Mouse (Mus musculus) heart, embryonic 11.5 days (tissue): ENCODE measurements at regions not wholly inside any gene's neighbourhood (a gene's known extent, or its start where the extent isn't known, plus 50 kb on each side); places are given as distances from the start of the nearest gene placed in this dataset.

Experiments
- ATAC-seq: fragments of 200-750 bp; cut with Nextera tagmentation; replicated peaks from 2 replicates; pipeline ENCODE4 v1.8.0; 2017; ENCODE audit warnings: moderate library complexity; ENCODE audit not compliant: insufficient number of reproducible peaks, low FRiP score, low TSS enrichment
- H3K27ac ChIP-seq: fragments of 300-500 bp; sonication (generic); 2 replicates; pipeline ENCODE4 v1.5.1; 2014; ENCODE audit warnings: mild to moderate bottlenecking, low read depth, low read length
- H3K27me3 ChIP-seq: fragments of 300-500 bp; sonication (generic); 2 replicates; pipeline ENCODE4 v1.6.1; 2014; ENCODE audit warnings: mild to moderate bottlenecking, low read length, mixed read lengths; ENCODE audit not compliant: control insufficient read depth, insufficient read depth
- H3K36me3 ChIP-seq: fragments of 300-500 bp; sonication (generic); 2 replicates; pipeline ENCODE4 v1.6.1; 2014; ENCODE audit warnings: mild to moderate bottlenecking, low read length, moderate library complexity, mixed read lengths; ENCODE audit not compliant: control insufficient read depth, insufficient read depth
- H3K4me1 ChIP-seq: fragments of 300-500 bp; sonication (generic); 2 replicates; pipeline ENCODE4 v1.6.1; 2014; ENCODE audit warnings: low read length; ENCODE audit not compliant: control insufficient read depth, insufficient read depth
- H3K4me2 ChIP-seq: fragments of 300-500 bp; sonication (generic); 2 replicates; pipeline ENCODE4 v1.6.1; 2014; ENCODE audit warnings: mild to moderate bottlenecking, moderate library complexity
- H3K4me3 ChIP-seq: fragments of 300-500 bp; sonication (generic); 2 replicates; pipeline ENCODE4 v1.5.1; 2014; ENCODE audit warnings: low read depth, low read length
- H3K9ac ChIP-seq: fragments of 300-500 bp; sonication (generic); 2 replicates; pipeline ENCODE4 v1.6.1; 2014; ENCODE audit warnings: mild to moderate bottlenecking, low read depth, low read length, moderate library complexity
- H3K9me3 ChIP-seq: fragments of 300-500 bp; sonication (generic); replicated peaks from 2 replicates; pipeline ENCODE4 v1.6.1; 2016; ENCODE audit warnings: low read length; ENCODE audit not compliant: control insufficient read depth
- WGBS: fragments of 180-500 bp; shearing (Covaris S2); extraction: QIAGEN DNeasy Blood & Tissue Kit; methylation state at CpG from one replicate; pipeline ENCODE4 v1.1.7; 2014; ENCODE audit not compliant: insufficient replicate concordance; 5-methylcytosine and 5-hydroxymethylcytosine counted together

DNA sequence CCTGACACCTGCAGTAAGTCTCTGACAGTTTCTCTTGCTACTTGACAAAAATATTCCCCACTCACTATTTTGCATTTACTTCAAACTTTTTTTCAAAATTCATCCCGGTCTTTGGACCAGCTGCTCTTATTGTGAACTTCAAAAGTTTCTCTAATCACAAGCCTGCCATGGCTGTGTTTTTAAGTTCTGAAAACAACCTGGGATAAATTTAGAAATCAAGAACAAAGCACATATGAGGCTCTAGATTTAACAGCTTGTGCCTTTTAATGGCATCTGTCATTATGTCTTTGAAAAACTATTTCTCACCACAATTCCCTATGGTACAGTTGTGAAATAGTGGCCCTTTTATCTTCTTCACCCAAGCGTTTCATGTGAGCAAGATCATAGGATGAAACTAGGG lies 232.4 kb upstream of the Kcnd2 start:
- Histone ChIP-seq H3K4me3 (no peak overlapping the region), H3K36me3 (no peaks in the 10 kb centered on the region), H3K9me3 (no peaks in the 10 kb centered on the region), H3K9ac (no peak overlapping the region), H3K27me3 (no peaks in the 10 kb centered on the region), H3K4me2 (no peak overlapping the region), H3K4me1 (no peaks in the 10 kb centered on the region), H3K27ac (no peak overlapping the region)
- ATAC-seq, result no peak
- WGBS, result 77% methylated on average over 2 of the region's 2 CpGs

DNA sequence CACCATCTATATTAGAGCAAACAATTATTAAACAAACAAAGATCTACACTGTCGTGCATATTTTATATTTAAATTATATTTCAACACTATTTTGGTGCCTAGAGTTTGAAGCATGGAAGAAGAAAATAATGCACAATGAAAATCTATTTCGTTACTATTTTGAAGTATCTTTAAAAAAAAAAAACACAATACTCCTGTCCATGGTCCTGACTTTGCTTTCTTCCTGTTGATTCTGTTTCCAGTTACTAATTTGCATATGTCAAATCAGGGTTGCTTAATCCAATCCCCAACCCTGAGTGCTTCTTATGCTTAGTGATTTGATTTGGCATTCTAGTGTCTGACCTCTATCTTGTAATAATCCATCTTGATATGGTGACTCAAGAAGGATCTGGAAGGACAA lies 210.2 kb upstream of the Kcnd2 start:
- Histone ChIP-seq H3K27me3 (no peaks in the 10 kb centered on the region), H3K9ac (no peak overlapping the region), H3K36me3 (no peaks in the 10 kb centered on the region), H3K4me3 (no peak overlapping the region), H3K9me3 (no peaks in the 10 kb centered on the region), H3K4me2 (no peak overlapping the region), H3K4me1 (no peaks in the 10 kb centered on the region), H3K27ac (no peak overlapping the region)
- 60% methylated on average over 2 of the region's 2 CpGs for whole genome bisulfite sequencing
- ATAC-seq, result no peak

DNA sequence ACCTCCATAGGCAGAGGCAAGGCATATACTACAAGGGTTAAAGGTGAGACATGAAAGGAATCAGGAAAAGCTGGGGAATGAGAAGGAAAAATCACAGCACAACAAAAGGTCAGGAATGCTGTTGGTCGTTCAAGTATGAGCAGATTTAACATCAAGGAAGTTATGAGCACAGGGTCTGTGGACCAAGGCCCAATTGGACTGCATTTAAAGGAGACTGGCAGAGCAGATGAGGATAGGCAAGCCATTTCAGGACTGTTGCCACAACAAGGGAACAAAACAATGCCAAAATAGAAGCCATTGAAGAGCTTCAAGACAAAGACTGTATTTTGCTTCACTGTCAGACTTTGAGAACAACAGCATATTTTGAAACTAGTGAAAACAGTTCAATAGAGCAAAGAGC lies 167.4 kb upstream of the Kcnd2 start:
- ATAC-seq, result no peak
- no peak overlapping the region for H3K9ac ChIP-seq
- H3K36me3 ChIP-seq, result no peaks in the 10 kb centered on the region
- 55% methylated on average over 1 of the region's 1 CpGs for WGBS
- no peak overlapping the region for H3K4me2 ChIP-seq
- H3K4me1 ChIP-seq, result no peaks in the 10 kb centered on the region
- no peaks in the 10 kb centered on the region for H3K9me3 ChIP-seq
- H3K4me3 ChIP-seq, result no peak overlapping the region
- H3K27me3 ChIP-seq, result no peaks in the 10 kb centered on the region
- H3K27ac ChIP-seq, result no peak overlapping the region

DNA sequence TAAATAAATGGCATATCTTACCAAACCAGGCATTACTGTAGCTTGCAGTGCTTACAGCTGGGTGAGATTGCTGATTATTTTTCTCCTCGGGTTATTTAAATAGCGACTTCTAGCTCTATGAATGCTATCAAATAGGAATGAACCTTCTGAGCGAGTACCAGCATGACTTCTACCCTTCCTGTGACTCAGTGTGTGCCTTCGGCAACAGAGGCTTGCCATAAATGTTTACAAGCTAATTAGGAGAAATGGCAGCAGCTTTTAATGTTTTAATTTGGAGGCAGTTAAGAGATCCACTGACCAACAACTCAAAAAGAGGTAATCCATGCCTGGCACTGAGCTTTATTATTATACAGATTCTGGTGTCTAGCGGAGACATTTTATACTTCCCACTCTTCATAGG lies 122.3 kb upstream of the Kcnd2 start:
- WGBS, result 64% methylated on average over 5 of the region's 5 CpGs
- no peaks in the 10 kb centered on the region for H3K9me3 ChIP-seq
- H3K4me2 ChIP-seq, result no peak overlapping the region
- no peak overlapping the region for H3K27ac ChIP-seq
- no peaks in the 10 kb centered on the region for H3K36me3 ChIP-seq
- no peak overlapping the region for H3K9ac ChIP-seq
- H3K27me3 ChIP-seq, result no peaks in the 10 kb centered on the region
- no peaks in the 10 kb centered on the region for H3K4me1 ChIP-seq
- no peak overlapping the region for H3K4me3 ChIP-seq
- no peak for ATAC-seq

GRCm38 (mm10) chr6:21111238-21111992 lies 103.9 kb upstream of the Kcnd2 start:
- no peaks in the 10 kb centered on the region for H3K9me3 ChIP-seq
- no peaks in the 10 kb centered on the region for H3K4me1 ChIP-seq
- no peaks in the 10 kb centered on the region for H3K36me3 ChIP-seq
- H3K27ac ChIP-seq, result peak overlapping the region; percentile 29; the same call in 1 of the 2 replicates
- H3K4me3 ChIP-seq, result no peak overlapping the region
- H3K27me3 ChIP-seq, result no peaks in the 10 kb centered on the region
- H3K4me2 ChIP-seq, result no peak overlapping the region; the same call in 1 of the 2 replicates
- WGBS, result 50% methylated on average over 3 of the region's 3 CpGs
- ATAC-seq, result peak; percentile 73; the same call in 1 of the 2 replicates
- no peak overlapping the region for H3K9ac ChIP-seq

- 46% methylated on average over 1 of the region's 1 CpGs for WGBS
- Histone ChIP-seq H3K27me3 (no peaks in the 10 kb centered on the region), H3K9me3 (no peaks in the 10 kb centered on the region), H3K4me3 (no peak overlapping the region), H3K36me3 (no peaks in the 10 kb centered on the region), H3K4me1 (no peaks in the 10 kb centered on the region), H3K27ac (no peak overlapping the region), H3K4me2 (no peak overlapping the region), H3K9ac (no peak overlapping the region)
- no peak for ATAC-seq
These were observed 93.2 kb upstream of the Kcnd2 start for GRCm38 (mm10) chr6:21122119-21122518.

DNA sequence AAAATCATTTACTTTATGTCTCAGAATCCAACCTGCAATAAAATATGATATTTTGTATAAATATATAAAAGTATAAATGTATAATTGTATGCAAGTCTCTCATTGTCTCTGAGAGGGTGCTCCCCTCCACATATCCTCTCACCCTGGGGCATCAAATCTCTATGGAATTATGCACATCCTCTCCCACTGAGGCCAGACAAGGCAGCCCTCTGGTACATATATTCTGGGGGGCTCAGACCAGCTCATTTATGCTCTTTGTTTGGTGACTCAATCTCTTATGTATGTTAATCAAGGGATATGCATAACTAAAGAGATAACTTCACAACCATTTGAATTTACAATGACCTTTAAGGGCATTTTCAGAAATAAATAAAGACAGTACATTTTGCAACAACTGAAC lies 92.5 kb upstream of the Kcnd2 start:
- Histone ChIP-seq H3K9me3 (no peaks in the 10 kb centered on the region), H3K4me1 (no peaks in the 10 kb centered on the region), H3K9ac (no peak overlapping the region), H3K27me3 (no peaks in the 10 kb centered on the region), H3K4me2 (no peak overlapping the region), H3K4me3 (no peak overlapping the region), H3K36me3 (no peaks in the 10 kb centered on the region), H3K27ac (no peak overlapping the region)
- ATAC-seq, result no peak
